Mouse (Mus musculus) liver (tissue): ENCODE results near the gene Hcrt.

Source experiments
- DNase-seq: peaks from one replicate; pipeline ENCODE4 v3.0.0-alpha.2; 2020; ENCODE audit warnings: mixed read lengths

Hcrt gene

DNA sequence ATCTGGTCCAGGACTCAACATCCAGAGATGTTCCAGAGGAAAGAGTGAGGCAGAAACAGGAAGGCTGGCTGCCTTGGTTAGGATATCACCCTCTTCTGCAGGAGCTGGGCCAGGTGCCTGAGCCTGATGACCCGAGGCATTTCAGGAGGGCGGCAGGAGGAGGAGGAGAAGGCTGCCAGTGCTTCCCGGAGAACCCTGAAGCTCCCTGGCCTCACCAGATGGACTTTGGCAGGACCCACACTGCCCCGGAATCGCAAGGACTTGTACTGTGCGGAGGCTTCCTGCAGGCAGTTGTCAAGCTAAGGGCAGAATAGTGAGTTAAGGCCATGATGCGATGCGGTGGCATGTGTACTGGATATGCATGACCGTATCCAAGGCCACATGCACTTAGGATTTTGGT, 4.0 kb upstream of the Hcrt start:
- DNase-seq: no peak

DNA sequence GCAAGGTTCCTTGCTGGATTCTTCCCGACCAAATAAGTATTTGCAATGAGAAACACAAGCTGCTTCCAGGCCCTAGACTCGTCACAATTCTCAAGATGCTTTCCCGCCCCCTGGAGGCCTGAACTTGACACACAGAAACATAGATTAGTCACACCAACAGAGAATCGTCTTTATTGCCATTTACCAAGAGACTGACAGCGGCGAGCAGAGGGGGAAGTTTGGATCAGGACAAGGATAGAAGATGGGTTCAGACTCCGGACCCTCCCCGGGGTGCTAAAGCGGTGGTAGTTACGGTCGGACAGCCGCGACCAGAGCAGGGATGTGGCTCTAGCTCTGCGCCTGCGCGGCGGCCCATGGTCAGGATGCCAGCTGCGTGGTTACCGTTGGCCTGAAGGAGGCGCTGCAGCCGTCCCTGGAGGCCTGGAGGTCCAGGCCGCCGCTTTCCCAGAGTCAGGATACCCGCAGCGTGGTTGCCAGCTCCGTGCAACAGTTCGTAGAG, 1.1 kb downstream of the Hcrt start:
- DNase-seq: peak; percentile 81

DNA sequence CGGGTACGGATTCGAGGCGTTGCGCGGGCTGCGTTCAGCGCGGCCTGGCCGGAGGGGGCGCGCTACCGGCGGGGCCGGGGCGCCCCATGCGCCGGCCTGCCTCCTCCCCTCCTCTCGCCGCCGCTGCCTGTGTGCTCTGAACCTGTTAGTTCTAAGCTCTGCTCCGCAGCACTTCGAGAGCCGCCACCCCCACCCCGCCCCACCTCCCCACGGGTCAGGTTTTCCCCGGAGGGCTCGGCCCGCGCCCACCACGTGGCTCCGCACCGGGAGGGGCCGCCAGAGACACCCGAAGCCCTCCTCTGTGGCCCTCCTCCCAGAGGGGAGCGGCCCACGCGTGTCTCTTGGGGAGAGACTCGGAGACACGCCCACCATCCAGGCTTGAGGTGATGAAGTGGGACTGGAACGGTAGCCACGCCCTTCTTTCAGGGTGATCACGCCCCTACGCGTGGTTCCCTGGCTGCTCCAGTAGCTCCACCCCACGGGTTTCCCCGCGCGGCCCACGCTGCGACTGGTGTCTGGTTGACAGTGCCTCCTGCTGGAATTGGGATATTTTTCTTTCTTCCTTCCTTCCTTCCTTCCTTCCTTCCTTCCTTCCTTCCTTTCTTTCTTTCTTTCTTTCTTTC, 3.0 kb downstream of the Hcrt start, which contains the start of gene Kcnh4:
Gene Kcnh4 (minus strand): TSS at position 332 of the 623 bp plus-strand sequence.
- DNase-seq: peak; percentile 71

DNA sequence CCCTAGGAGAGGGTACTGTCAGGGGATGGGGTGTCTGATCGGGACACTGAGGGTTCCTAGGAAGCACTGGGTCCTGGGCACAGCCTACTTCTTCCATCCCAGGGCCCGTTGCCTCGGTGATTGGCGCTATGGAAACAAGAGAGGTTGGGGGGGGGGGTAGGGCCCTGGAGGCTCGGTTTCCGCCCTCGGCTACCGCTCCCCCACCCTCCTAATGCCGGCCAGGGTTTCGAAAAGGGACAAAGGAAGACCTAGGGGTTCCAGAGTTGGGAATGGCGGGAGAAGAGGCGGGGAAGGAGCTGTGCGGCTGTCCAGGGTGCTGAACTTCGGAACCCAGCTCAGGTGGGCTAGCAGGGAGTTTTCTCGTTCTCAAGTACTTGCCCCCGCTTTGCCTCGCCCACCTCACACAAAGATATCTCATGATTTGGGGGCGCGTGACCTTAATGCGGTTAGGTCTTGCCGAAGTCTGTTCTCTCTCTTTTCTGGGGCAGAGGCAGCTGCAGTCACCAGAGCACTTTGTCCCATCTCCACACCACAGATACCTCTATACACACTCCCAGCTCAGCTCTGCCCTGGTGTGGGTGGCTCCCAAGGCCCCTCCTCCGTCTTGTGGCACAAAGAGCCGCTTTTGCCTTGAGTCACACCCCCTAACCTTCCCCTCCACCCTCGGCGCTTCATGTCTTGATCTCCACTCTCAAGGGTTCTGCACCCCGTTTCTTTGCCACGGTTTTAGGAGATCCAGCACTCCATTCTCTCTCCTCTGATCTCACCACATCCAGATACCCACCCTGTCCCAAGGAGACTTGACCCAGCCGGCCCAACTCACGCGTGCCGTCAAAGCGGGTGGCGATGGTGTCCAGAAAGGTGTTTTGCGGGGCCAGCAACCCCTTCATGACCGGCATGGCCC, 3.8 kb downstream of the Hcrt start:
- peak; percentile 51 for DNase-seq

DNA sequence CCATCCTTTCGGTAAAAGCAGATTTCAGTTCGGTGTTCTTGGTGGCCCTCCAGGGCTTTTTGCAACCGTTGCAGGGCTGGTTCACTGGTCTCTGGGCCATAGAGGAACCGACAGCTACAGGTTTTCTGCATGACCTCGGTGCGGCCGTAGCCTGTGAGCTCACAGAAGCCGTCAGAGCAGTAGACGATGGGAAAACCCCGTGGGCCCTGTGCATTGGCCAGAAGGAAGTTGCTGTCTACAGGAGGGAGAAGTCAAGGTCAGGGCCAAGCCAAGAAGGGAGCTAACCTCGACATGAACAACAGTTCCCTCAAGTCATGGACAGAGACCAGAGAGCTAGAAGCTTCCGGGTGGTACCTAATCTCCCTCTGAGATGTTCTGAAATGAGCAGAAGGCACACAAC, 5.2 kb downstream of the Hcrt start:
- DNase-seq: no peak

DNA sequence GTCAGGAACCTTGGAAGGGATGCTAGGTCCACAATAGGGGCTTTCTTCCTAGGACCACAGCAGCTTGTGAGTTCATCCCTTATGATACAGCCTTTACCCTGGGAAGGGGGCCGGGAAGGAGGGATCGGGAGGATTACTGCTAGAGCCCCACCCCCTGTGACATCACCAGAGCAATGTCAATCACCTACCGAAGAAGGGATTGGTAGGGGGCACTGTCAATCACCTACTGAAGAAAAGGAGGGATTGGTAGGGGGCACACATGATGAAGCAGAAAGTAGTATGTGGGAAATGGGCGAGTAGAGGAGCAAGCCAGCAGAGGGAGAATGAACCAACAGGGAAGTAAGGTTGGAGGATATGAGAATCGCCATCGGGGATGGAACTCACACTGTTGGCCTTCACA, 6.3 kb downstream of the Hcrt start:
- no peak for DNase-seq

DNA sequence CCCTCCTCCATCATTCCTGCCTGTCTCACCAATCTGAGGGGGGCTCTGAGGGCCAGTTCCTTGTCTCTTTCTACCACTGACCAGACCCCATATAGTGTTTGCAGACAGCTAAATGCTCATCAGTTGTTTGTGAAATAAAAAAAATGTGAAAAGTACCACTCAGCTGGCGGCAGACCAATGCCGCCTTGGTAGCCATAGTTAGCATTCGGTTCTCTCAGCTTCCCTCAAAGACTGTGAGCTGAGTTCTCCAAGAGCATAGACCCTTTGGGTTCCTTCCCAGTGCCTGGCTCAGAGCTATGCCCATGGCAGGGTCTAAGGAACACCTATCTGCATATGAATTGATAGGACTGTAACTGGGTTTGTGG, 8.1 kb downstream of the Hcrt start:
- DNase-seq: no peak

DNA sequence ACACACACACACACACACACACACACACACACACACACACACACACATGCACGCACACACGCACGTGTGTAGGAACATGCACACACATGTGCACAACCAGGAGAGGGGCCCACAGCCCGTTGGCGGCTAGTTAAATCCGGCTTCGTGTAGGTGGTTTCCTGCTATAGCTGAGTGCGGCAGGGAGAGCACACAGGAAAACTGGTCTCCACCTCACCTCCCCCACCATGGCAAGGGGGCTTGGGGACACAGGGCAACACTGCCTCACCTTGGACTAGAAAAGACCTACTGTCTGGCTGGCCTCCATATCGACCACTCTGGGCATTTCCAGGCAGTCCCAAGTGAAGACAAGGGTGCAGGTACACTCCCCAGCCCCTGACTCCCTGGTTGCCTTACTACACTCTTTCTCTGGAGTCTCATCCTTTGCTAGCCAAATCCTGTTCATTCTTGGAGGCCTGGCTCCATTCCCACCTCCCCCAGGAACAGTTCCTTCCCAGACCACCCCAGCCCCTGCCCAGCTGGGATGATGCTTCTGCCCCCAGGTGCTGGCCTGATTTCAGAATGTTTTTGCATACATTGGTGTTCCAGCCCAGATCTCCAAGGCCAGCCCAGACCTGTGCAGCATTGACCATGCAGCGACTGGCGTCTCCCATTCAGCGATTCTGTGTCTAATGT, 8.6 kb downstream of the Hcrt start:
- no peak for DNase-seq

DNA sequence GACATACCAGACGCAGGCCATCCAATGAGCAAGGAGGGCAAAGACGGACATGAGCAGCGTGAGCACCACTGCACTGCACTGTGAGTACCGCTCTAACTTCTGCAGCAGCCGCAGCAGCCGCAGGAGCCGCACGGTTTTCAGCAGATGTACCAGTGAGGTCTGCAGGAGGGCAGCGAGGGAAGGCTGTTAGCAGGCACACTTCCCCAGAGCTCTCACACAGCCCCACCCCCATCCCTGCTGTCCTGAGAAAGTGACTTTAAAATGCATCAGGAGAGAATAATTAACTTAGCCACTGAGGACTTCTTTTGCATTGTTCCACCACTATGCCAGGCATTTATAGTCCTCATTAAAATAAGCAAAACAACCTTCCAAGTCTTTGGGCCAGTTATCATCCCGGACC, 10.4 kb downstream of the Hcrt start:
- no peak for DNase-seq

DNA sequence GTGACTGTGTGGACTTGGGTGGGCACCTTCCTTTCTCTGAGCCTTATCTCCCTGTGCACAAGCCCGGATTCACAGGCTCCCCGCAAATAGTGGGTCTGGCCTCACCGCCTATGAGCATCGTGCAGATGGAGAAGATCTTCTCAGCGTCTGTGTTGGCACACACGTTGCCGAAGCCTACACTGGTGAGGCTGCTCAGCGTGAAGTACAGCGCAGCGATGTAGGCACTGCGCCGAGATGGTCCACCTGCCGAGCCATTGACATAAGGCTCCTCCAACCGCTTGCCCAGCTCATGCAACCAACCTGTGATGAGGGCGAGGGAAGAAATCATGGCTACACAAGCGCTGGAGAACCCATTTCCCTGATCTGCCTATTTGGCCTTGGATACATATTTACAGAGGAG, 12.6 kb downstream of the Hcrt start:
- DNase-seq: no peak

DNA sequence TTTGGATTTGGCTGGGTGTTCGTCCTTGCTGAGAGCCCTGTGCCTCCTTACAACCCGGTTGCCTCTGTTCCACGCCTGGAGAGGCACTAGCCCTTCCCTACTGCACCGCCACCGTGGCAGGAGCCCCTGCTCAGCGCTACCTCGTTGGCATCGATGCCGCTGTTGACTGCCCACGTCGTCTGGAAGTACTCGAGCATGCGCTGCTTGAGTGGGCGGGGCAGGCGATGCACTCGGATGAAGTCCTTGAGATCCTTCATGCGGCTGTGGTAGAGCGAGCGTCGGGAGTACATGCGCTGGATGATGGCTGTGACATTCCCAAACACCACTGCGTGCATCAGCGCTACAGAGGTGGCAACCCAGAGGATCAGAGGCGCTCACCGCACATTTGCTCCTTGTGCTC, 13.3 kb downstream of the Hcrt start:
- no peak for DNase-seq

DNA sequence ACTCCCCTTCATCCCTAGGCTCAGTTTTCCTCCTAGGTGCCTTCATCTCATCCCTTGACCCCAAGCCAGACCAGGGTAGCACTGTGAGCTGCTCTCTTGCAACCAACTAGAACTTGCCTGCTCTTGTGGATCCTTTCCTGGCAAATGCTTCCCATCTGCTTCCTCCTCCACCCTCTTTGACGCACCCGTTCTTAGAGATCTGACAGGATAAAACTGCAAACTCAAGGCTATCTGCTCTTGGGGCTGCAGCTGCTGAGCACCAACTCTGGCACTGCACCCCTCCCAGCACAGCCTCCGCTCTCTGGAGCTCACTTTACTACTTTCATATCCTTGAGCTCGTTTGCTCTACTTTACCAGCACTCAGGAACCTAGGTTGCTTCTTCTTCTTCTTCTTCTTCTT, 14.1 kb downstream of the Hcrt start:
- no peak for DNase-seq

DNA sequence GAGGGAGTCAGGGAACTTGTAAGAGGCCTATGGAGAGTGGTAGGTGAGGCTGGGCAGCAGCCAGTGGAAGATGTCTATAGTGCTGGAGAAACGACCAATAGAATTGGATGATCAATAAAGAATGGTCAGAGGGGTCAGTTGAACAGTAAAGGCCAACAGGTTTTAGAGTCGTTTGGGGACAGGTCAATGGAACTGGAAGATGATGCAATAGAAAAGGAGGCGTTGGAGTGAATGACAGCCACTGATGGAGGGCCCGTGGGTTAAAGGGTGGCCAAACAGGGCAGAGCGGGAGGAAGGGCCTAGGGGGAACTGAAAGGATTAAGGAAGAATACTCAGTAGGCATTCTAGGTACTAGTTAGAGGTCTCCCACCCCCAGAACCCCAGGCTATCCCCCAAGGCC, 15.6 kb downstream of the Hcrt start:
- DNase-seq: no peak

DNA sequence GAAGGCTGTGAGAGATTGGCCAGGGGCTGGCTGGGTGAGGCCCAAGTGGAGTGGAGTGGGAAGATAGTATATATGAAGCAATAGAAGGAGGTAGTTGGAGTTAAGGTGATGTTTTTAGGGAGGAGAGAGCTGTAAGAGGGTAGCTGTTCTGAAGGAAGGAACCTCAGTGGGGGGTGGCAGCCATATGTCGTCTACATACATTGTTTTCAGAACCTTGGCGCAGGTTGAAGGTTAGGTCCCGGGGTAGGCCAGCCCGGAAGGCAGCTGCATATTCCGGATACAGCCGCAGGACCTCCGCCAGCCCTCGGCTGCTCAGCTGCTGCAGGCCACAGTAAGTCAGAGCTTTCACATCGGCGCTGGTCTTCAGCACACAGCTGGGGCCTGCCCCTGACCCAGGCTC, 16.2 kb downstream of the Hcrt start:
- DNase-seq: no peak

DNA sequence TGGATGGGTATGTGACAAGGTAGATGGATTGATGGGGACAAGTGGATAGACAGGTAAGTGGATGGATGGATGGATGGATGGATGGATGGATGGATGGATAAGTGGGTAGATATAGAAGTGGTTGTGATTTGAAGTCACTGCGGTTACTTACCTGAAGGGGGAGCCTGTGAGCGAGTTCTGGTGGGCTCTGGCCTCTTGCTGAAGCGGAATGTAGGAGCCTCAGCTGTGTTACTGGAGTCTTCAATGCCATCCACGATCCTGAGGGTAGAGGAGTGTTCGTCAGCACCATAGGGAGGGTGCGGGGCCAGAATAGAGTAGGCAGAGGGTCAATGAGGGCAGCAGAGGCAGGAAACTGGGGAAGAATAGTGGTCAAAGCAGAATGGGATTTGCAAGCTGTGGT, 17.6 kb downstream of the Hcrt start:
- DNase-seq: peak; percentile 59

DNA sequence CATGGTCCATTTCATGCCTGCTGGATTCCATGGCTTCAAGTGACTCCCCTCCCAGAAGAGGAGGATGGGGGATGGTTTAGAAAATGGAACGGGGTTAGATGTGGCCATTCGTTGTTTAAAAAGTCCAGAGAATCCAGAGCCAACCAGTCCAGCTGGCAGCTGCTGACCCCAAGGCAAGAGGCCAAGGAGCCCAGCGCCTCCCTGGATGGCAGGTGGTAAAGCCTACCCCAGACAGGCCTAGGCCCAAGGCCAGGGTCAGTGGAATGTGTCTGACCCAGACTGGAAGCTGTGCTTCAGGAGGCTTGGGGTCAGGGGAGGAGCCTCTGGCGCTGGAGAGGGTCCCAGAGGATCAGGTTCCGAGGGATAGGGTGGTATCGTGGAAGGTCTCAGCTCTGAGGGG, 21.4 kb downstream of the Hcrt start:
- DNase-seq: no peak

DNA sequence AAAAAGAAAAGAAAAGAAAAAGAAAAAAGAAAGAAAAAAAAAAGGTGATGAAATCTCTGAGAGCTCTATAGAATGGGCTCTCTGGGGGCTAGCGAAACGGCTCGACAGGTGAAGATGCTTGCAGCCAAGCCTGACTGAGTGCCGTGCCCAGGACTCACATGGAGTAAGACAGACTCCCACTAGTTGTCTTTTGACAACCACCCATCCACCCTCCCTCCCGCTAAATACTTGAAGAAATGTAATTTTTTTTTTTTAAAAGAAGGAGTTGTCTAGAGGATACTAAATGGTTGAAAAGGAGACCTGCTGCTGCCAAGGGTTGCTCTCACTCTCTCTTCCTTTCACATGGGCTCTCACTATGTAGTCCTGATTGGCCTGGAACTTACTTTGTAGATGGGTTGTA, 24.0 kb downstream of the Hcrt start:
- DNase-seq: peak; percentile 37

DNA sequence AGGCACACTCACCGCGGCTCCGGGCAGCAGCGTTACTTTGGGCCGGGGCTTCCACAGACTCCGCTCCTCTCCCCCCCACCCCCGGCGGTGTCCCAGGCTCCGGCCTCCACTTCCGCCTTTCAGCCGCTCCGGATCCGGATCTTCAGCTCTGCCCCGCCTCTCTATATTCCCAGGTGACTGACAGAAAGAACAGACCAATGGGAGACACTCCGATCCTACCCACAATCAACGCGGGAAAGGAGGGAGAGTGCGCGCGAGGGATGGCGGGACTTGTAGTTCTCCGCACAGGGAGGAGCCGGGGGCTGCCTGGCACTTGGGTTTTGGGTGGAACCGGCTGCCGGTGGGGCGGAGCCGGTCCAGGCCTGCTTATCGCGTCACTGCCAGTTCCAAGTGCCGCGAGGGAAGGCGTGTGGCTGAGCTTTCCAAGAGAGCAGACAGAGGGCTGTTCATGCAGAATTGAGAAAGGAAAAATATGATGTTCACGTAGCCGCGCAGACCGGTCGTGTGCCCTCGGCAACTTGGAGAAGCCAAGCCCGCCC, 24.6 kb downstream of the Hcrt start, which contains the start of gene Rab5c:
Gene Rab5c (minus strand): TSS at position 150 of the 539 bp plus-strand sequence.
- DNase-seq: peak; percentile 99

DNA sequence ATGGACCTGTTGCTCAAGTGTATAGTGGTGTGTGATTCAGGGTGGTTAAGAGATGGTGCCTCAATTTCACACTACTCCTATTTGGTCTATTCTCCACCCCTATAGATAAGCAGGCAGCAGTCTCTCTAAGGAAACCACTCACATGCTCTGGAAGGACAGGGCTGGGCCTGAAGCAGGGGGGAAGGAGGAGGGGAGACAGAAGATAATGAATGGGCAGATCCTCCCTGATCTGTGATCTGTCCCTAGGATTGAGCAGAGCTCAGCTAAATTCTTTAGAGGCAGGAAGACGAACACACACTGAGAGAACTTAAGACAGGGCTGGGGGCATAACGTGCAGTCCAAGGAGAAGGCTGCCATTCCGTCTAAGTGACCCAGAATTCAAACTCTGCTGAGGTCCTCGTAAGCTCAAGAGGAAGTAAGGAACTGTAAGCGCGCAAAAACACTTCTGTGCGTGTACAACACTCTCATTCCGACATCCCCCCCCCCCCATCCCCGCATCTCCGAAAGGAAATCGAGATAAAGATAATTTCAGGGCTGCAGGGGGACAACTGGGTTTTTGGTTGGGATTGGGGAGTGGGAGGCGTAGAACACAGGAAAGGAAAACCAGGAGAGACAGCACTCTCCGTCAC, 25.5 kb downstream of the Hcrt start:
- peak; percentile 83 for DNase-seq

DNA sequence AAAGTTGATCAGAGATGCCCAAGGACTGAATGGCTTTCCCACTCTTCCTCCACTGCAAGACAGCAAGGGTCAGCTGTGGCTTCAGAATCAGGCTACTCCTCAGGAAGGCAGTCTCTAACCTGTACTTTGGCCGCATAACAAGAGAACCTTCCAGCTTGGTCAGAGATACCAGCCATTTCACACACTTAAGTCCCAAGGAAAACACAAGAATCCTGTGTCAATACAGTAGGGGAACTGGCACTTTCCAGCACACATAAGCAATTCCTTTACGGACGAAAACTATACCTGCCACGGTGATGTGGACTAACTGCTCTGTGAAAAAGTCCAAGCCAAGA, 26.0 kb downstream of the Hcrt start:
- DNase-seq: no peak

DNA sequence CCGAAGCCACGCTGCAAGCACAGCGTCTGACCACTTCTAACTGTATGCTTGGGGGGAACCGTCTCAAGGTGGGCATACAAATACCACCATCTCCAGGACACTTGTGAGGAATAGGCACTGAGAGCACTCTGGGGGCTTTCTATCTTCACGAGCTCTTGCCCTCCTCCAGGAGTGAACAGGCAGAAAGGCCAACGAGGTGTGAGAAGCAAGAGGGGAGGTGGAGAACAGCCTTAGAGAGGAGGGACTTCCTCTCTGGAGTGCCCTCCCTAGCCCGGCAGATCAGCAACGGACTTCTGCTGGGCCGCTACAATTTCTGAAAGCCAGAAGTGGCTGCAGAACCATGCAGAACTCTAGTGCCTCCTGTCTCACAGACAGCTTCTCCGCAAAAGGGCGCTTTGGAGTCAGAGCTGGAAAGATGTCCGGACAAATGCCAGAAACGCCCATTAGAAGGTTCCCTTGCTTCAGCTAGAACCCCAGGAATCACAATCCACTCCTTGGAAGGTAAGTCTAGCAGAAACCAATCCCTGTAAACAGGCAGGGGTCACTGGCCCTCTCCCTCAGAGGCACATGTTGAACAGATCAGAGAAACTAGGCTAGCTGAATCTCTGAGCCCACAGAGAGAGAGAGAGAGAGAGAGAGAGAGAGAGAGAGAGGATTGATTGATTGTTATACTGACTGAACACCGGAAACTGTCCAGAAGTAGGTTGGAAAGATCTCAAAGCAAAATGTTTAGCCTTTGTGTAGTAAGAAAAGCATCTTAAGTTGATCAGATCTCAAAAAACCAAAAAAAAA, 26.6 kb downstream of the Hcrt start:
- peak; percentile 53 for DNase-seq
